Mouse (Mus musculus): Measurements from ENCODE around the gene Arrb2.
"Not testable (repeated sequence)": the region's sequence is repeated elsewhere in the genome, so short reads cannot be mapped to it uniquely, and the experiment has no call there.

Gene Arrb2

GRCm38 (mm10) chr11:70443964-70444363 is 11.5 kb downstream of the Arrb2 start:
- no peak for ATAC-seq (ENCODE audit: insufficient number of reproducible peaks, low FRiP score, low TSS enrichment)

GRCm38 (mm10) chr11:70444667-70445066 is 12.2 kb downstream of the Arrb2 start:
- ATAC-seq (ENCODE audit: insufficient number of reproducible peaks, low FRiP score, low TSS enrichment): no peak

- ATAC-seq (ENCODE audit: insufficient number of reproducible peaks, low FRiP score, low TSS enrichment): no peak
Observed at GRCm38 (mm10) chr11:70446756-70447155, 14.3 kb downstream of the Arrb2 start.

- ATAC-seq (ENCODE audit: insufficient number of reproducible peaks, low FRiP score, low TSS enrichment): no peak
Observed at GRCm38 (mm10) chr11:70447373-70447772, 14.9 kb downstream of the Arrb2 start.

GRCm38 (mm10) chr11:70450926-70451325 is 18.5 kb downstream of the Arrb2 start:
- no peak for ATAC-seq (ENCODE audit: insufficient number of reproducible peaks, low FRiP score, low TSS enrichment)

GRCm38 (mm10) chr11:70451797-70452498 is 19.5 kb downstream of the Arrb2 start, which contains the start of gene Med11:
TSS of gene Med11 (plus strand) at chr11:70451919.
- ATAC-seq (ENCODE audit: insufficient number of reproducible peaks, low FRiP score, low TSS enrichment): peak; percentile 95

- no peak for ATAC-seq (ENCODE audit: insufficient number of reproducible peaks, low FRiP score, low TSS enrichment)
Observed at GRCm38 (mm10) chr11:70453261-70454044, 21.0 kb downstream of the Arrb2 start.

- ATAC-seq (ENCODE audit: insufficient number of reproducible peaks, low FRiP score, low TSS enrichment): no peak
Observed at GRCm38 (mm10) chr11:70458688-70459600, 26.5 kb downstream of the Arrb2 start, which contains the start of gene Zmynd15. TSS of gene Zmynd15 (plus strand) at chr11:70459433.

- no peak for ATAC-seq (ENCODE audit: insufficient number of reproducible peaks, low FRiP score, low TSS enrichment)
Observed at GRCm38 (mm10) chr11:70459601-70460101, 27.2 kb downstream of the Arrb2 start, which contains the start of gene Cxcl16. TSS of gene Cxcl16 (minus strand) at chr11:70459984.

GRCm38 (mm10) chr11:70463970-70464369 is 31.5 kb downstream of the Arrb2 start:
- ATAC-seq (ENCODE audit: insufficient number of reproducible peaks, low FRiP score, low TSS enrichment): no peak

- ATAC-seq (ENCODE audit: insufficient number of reproducible peaks, low FRiP score, low TSS enrichment): no peak
Observed at GRCm38 (mm10) chr11:70465211-70465610, 32.8 kb downstream of the Arrb2 start.

GRCm38 (mm10) chr11:70465824-70466223 is 33.4 kb downstream of the Arrb2 start:
- no peak for ATAC-seq (ENCODE audit: insufficient number of reproducible peaks, low FRiP score, low TSS enrichment)

GRCm38 (mm10) chr11:70467902-70468619 is 35.6 kb downstream of the Arrb2 start:
- no peak for ATAC-seq (ENCODE audit: insufficient number of reproducible peaks, low FRiP score, low TSS enrichment)

- ATAC-seq (ENCODE audit: insufficient number of reproducible peaks, low FRiP score, low TSS enrichment): no peak
Observed at GRCm38 (mm10) chr11:70469764-70470163, 37.3 kb downstream of the Arrb2 start.

- no peak for ATAC-seq (ENCODE audit: insufficient number of reproducible peaks, low FRiP score, low TSS enrichment)
Observed at GRCm38 (mm10) chr11:70472716-70473115, 40.3 kb downstream of the Arrb2 start.

- ATAC-seq (ENCODE audit: insufficient number of reproducible peaks, low FRiP score, low TSS enrichment): not testable (repeated sequence)
Observed at GRCm38 (mm10) chr11:70473291-70473690, 40.9 kb downstream of the Arrb2 start.

- no peak for ATAC-seq (ENCODE audit: insufficient number of reproducible peaks, low FRiP score, low TSS enrichment)
Observed at GRCm38 (mm10) chr11:70474872-70475534, 42.6 kb downstream of the Arrb2 start.

- ATAC-seq (ENCODE audit: insufficient number of reproducible peaks, low FRiP score, low TSS enrichment): no peak
Observed at GRCm38 (mm10) chr11:70485498-70485897, 53.1 kb downstream of the Arrb2 start.

GRCm38 (mm10) chr11:70487816-70488215 is 55.4 kb downstream of the Arrb2 start:
- no peak for ATAC-seq (ENCODE audit: insufficient number of reproducible peaks, low FRiP score, low TSS enrichment)
